Comparison of ENCODE assay signal across 27 mouse cellular contexts in genomic region chr11:88030219-88030618, GRCm38 (mm10). TPM values are rescaled to one million over a fixed set of nuclear protein-coding genes. Genes with fewer than 3 reads are reported as not detected.
DNase-seq lines count a peak whose midpoint lies in the region; ATAC-seq lines count a peak whose summit lies in the region.
"Had no signal": no experiment of that assay in that cellular context is flagged by ENCODE, and none has a peak within 500 bp of the region (broad histone marks: within the 10 kb centered on the region; RNA-seq: fewer than 3 reads in every experiment).

No protein-coding gene starts in this region.

- no peak for ATAC-seq in kidney, embryonic 15.5 days (replicated peaks; ENCODE audit: low FRiP score)
- ATAC-seq in hindbrain, embryonic 14.5 days (ENCODE audit: low FRiP score) = no peak
- ATAC-seq: forebrain, embryonic 16.5 days; intestine, postnatal 0 days; liver, embryonic 12.5 days; liver, postnatal 0 days had no signal

- intact Hi-C loops in heart, postnatal 36 days (cut with DNase I) = no loop called here

- H3K4me3 ChIP-seq in kidney, embryonic 15.5 days (replicated peaks) = no peak overlapping the region
- H3K4me3 ChIP-seq in hindbrain, embryonic 14.5 days (replicated peaks; ENCODE audit: low read length) = no peak overlapping the region
- H3K4me3 ChIP-seq: heart, embryonic 10.5 days; heart, embryonic 15.5 days; hindbrain, embryonic 13.5 days; liver, embryonic 12.5 days; megakaryocyte, embryonic 14.5 days; midbrain, embryonic 12.5 days; neural tube, embryonic 13.5 days had no signal

- WGBS in kidney, embryonic 15.5 days = 81% methylated on average over 7 of the region's 7 CpGs
- WGBS in hindbrain, embryonic 14.5 days = 95% methylated on average over 7 of the region's 7 CpGs

- no peak overlapping the region for H3K9ac ChIP-seq in kidney, embryonic 15.5 days
- H3K9ac ChIP-seq in hindbrain, embryonic 14.5 days = no peak overlapping the region
- H3K9ac ChIP-seq: heart, embryonic 15.5 days; hindbrain, embryonic 13.5 days; liver, embryonic 12.5 days; liver, postnatal 0 days; midbrain, embryonic 12.5 days; neural tube, embryonic 13.5 days had no signal

- peak; percentile 53 for DNase-seq in heart, adult 11 months
- no peak for DNase-seq in heart, postnatal 36 days
- DNase-seq in kidney, adult 8-10 months = peak; percentile 20 to 40
- DNase-seq in kidney, adult 9 months = peak; percentile 58
- DNase-seq in kidney, postnatal 36 days = peak; percentile 34 to 65
- DNase-seq in ovary, postnatal 36 days (ENCODE audit: low spot score) = no peak
- no peak for DNase-seq in hindbrain, embryonic 14.5 days (ENCODE audit: low spot score)
- DNase-seq: adrenal gland, adult 2 months; adrenal gland, postnatal 36 days; cerebellum, adult 8-10 months; cerebellum, postnatal 25 days; heart, postnatal 4 days; layer of hippocampus, postnatal 36 days; left cerebral cortex, postnatal 4 days; liver, postnatal 0 days; lung, postnatal 4 days; thymus, postnatal 14 days had no signal

- no peak overlapping the region for H3K4me2 ChIP-seq in kidney, embryonic 15.5 days
- H3K4me2 ChIP-seq in hindbrain, embryonic 14.5 days (replicated peaks) = no peak overlapping the region
- H3K4me2 ChIP-seq: heart, embryonic 15.5 days; hindbrain, embryonic 13.5 days; liver, embryonic 12.5 days; midbrain, embryonic 12.5 days; neural tube, embryonic 13.5 days had no signal

- 0 out of 2 replicates have a peak, but pooled peaks cover 4% of the 10 kb centered on the region for H3K36me3 ChIP-seq in kidney, embryonic 15.5 days
- H3K36me3 ChIP-seq in hindbrain, embryonic 14.5 days (replicated peaks; ENCODE audit: control insufficient read depth, insufficient read depth) = 0 out of 2 replicates have a peak, but pooled peaks cover 4% of the 10 kb centered on the region
- H3K36me3 ChIP-seq: heart, embryonic 10.5 days; heart, embryonic 15.5 days; liver, embryonic 12.5 days had no signal

- H3K27ac ChIP-seq in kidney, embryonic 15.5 days = no peak overlapping the region
- no peak overlapping the region for H3K27ac ChIP-seq in hindbrain, embryonic 14.5 days
- H3K27ac ChIP-seq: heart, embryonic 10.5 days; heart, embryonic 15.5 days; hindbrain, embryonic 13.5 days; liver, embryonic 12.5 days; midbrain, embryonic 12.5 days; neural tube, embryonic 13.5 days had no signal

- H3K4me1 ChIP-seq in kidney, embryonic 15.5 days = peaks cover 4% of the 10 kb centered on the region; the same call in 1 of the 2 replicates
- peaks cover 9% of the 10 kb centered on the region; the same call in 1 of the 2 replicates for H3K4me1 ChIP-seq in hindbrain, embryonic 14.5 days (replicated peaks; ENCODE audit: control insufficient read depth, insufficient read depth, low read length)
- H3K4me1 ChIP-seq: liver, embryonic 12.5 days; megakaryocyte, embryonic 14.5 days had no signal

- no peaks in the 10 kb centered on the region for H3K9me3 ChIP-seq in kidney, embryonic 15.5 days (replicated peaks)
- H3K9me3 ChIP-seq in hindbrain, embryonic 14.5 days (ENCODE audit: control insufficient read depth, low read length) = no peaks in the 10 kb centered on the region
- H3K9me3 ChIP-seq: heart, embryonic 10.5 days; heart, embryonic 15.5 days; hindbrain, embryonic 13.5 days; liver, embryonic 12.5 days; megakaryocyte, embryonic 14.5 days; midbrain, embryonic 12.5 days; neural tube, embryonic 13.5 days had no signal

- H3K27me3 ChIP-seq in kidney, embryonic 15.5 days = no peaks in the 10 kb centered on the region
- H3K27me3 ChIP-seq in hindbrain, embryonic 14.5 days (ENCODE audit: control insufficient read depth, insufficient read depth, low read length) = no peaks in the 10 kb centered on the region
- H3K27me3 ChIP-seq: heart, embryonic 15.5 days; hindbrain, embryonic 13.5 days; midbrain, embryonic 12.5 days; neural tube, embryonic 13.5 days had no signal

RNA-seq across cellular contexts. Expression of gene Srsf1, which starts 17.0 kb away (rescaled TPM):
- total RNA-seq in heart, postnatal 36 days (2021) = 10 to 100 TPM; 80.2 to 99.7 TPM
- 320 and 328 TPM in 2 replicates for polyA plus RNA-seq in kidney, embryonic 15.5 days (2015; fragmentation: Nextera tagmentation; extraction: Ambion mirVana)
- 252 and 290 TPM in 2 replicates for polyA plus RNA-seq in hindbrain, embryonic 14.5 days (2014; fragmentation: Nextera tagmentation; extraction: Ambion mirVana)

RNA-seq across cellular contexts. Expression of gene Vezf1, which starts 37.9 kb away (rescaled TPM):
- 10 to 100 TPM; 45.0 to 46.7 TPM for total RNA-seq in heart, postnatal 36 days (2021)
- 42.5 and 42.8 TPM in 2 replicates for polyA plus RNA-seq in kidney, embryonic 15.5 days (2015; fragmentation: Nextera tagmentation; extraction: Ambion mirVana)
- polyA plus RNA-seq in hindbrain, embryonic 14.5 days (2014; fragmentation: Nextera tagmentation; extraction: Ambion mirVana) = 48.3 and 50.2 TPM in 2 replicates

RNA-seq across cellular contexts. Expression of gene Dynll2, which starts 42.9 kb away (rescaled TPM):
- 100 to 1,000 TPM; 340 to 392 TPM for total RNA-seq in heart, postnatal 36 days (2021)
- 22.9 and 25.0 TPM in 2 replicates for polyA plus RNA-seq in kidney, embryonic 15.5 days (2015; fragmentation: Nextera tagmentation; extraction: Ambion mirVana)
- polyA plus RNA-seq in hindbrain, embryonic 14.5 days (2014; fragmentation: Nextera tagmentation; extraction: Ambion mirVana) = 30.1 and 32.8 TPM in 2 replicates

Comparison
In these comparisons a context has a peak if more than half of its experiments do, and no peak if none do; other contexts are left out.
1. DNase-seq: peak in heart, adult 11 months (single experiment), kidney, adult 8-10 months (2 of 2), kidney, adult 9 months (single experiment) and kidney, postnatal 36 days (2 of 2); none in heart, postnatal 36 days (0 of 2), ovary, postnatal 36 days (single experiment) and hindbrain, embryonic 14.5 days (single experiment).